Mouse (Mus musculus) embryo, embryonic 10 days (tissue): Measurements from ENCODE around the gene Clec16a.

ENCODE experiments used
- DNase-seq: peaks from one replicate; pipeline ENCODE4 v3.0.0-alpha.2; 2015; ENCODE audit warnings: low spot score

Gene Clec16a

GRCm38 (mm10) chr16:10642857-10643633, 97.9 kb downstream of the Clec16a start:
- no peak for DNase-seq

- no peak for DNase-seq
These were observed 99.1 kb downstream of the Clec16a start for GRCm38 (mm10) chr16:10644238-10644637.

- no peak for DNase-seq
These were observed 99.6 kb downstream of the Clec16a start for GRCm38 (mm10) chr16:10644731-10645130.

GRCm38 (mm10) chr16:10651804-10652203, 106.7 kb downstream of the Clec16a start:
- no peak for DNase-seq

GRCm38 (mm10) chr16:10652935-10653334, 107.8 kb downstream of the Clec16a start:
- no peak for DNase-seq

- no peak for DNase-seq
These were observed 110.1 kb downstream of the Clec16a start for GRCm38 (mm10) chr16:10655236-10655635.

- DNase-seq, result no peak
These were observed 110.8 kb downstream of the Clec16a start for GRCm38 (mm10) chr16:10655926-10656325.

GRCm38 (mm10) chr16:10656461-10656860, 111.3 kb downstream of the Clec16a start:
- peak; percentile 20 for DNase-seq

GRCm38 (mm10) chr16:10656939-10657338, 111.8 kb downstream of the Clec16a start:
- DNase-seq, result no peak

GRCm38 (mm10) chr16:10659211-10659610, 114.1 kb downstream of the Clec16a start:
- no peak for DNase-seq

- DNase-seq, result no peak
These were observed 115.4 kb downstream of the Clec16a start for GRCm38 (mm10) chr16:10660526-10660925.

- no peak for DNase-seq
These were observed 116.2 kb downstream of the Clec16a start for GRCm38 (mm10) chr16:10661385-10661784.

- no peak for DNase-seq
These were observed 119.0 kb downstream of the Clec16a start for GRCm38 (mm10) chr16:10663890-10664731.

GRCm38 (mm10) chr16:10664921-10665894, 120.1 kb downstream of the Clec16a start:
- peak; percentile 63 for DNase-seq

GRCm38 (mm10) chr16:10666766-10667165, 121.6 kb downstream of the Clec16a start:
- no peak for DNase-seq

GRCm38 (mm10) chr16:10668453-10668852, 123.3 kb downstream of the Clec16a start:
- DNase-seq, result no peak

- DNase-seq, result no peak
These were observed 124.0 kb downstream of the Clec16a start for GRCm38 (mm10) chr16:10668991-10669703.

- DNase-seq, result no peak
These were observed 124.8 kb downstream of the Clec16a start for GRCm38 (mm10) chr16:10669936-10670335.

GRCm38 (mm10) chr16:10672490-10672889, 127.4 kb downstream of the Clec16a start:
- DNase-seq, result no peak

- DNase-seq, result no peak
These were observed 128.9 kb downstream of the Clec16a start for GRCm38 (mm10) chr16:10674020-10674419.

GRCm38 (mm10) chr16:10674957-10675356, 129.8 kb downstream of the Clec16a start:
- DNase-seq, result no peak
